Mouse (Mus musculus) stomach, embryonic 16.5 days (tissue): ENCODE results near the gene AI464131. TPM values are rescaled to one million over a fixed set of nuclear protein-coding genes. Genes with fewer than 3 reads are reported as not detected.
A peak's percentile ranks its signal among the peaks of the same experiment; 100 is the strongest.

ENCODE experiments used
- ATAC-seq: fragments of 200-750 bp; cut with Nextera tagmentation; 2 replicates; pipeline ENCODE4 v1.8.0; 2017; ENCODE audit warnings: moderate number of reproducible peaks, moderate TSS enrichment; ENCODE audit not compliant: insufficient read depth, low FRiP score
- H3K27ac ChIP-seq: fragments of 300-500 bp; sonication (generic); 2 replicates; pipeline ENCODE4 v1.5.1; 2014; ENCODE audit warnings: low read length
- H3K27me3 ChIP-seq: fragments of 300-500 bp; sonication (generic); 2 replicates; pipeline ENCODE4 v1.6.1; 2014; ENCODE audit warnings: low read length, control low read depth, mixed read lengths; ENCODE audit not compliant: control insufficient read depth, insufficient read depth
- H3K36me3 ChIP-seq: fragments of 300-500 bp; sonication (generic); 2 replicates; pipeline ENCODE4 v1.6.1; 2014; ENCODE audit warnings: low read length; ENCODE audit not compliant: control insufficient read depth, insufficient read depth
- H3K4me1 ChIP-seq: fragments of 300-500 bp; sonication (generic); 2 replicates; pipeline ENCODE4 v1.6.1; 2014; ENCODE audit warnings: low read length, control low read depth, mixed read lengths; ENCODE audit not compliant: control insufficient read depth, insufficient read depth
- H3K4me2 ChIP-seq: fragments of 300-500 bp; sonication (generic); 2 replicates; pipeline ENCODE4 v1.6.1; 2014; ENCODE audit warnings: low read depth, low read length, mixed read lengths
- H3K4me3 ChIP-seq: fragments of 300-500 bp; sonication (generic); replicated peaks from 2 replicates; pipeline ENCODE4 v1.5.1; 2014; ENCODE audit warnings: mild to moderate bottlenecking, low read length
- H3K9ac ChIP-seq: fragments of 300-500 bp; sonication (generic); 2 replicates; pipeline ENCODE4 v1.6.1; 2014; ENCODE audit warnings: low read length
- H3K9me3 ChIP-seq: fragments of 300-500 bp; sonication (generic); replicated peaks from 2 replicates; pipeline ENCODE4 v1.6.1; 2016; ENCODE audit warnings: low read length, control low read depth; ENCODE audit not compliant: control insufficient read depth
- WGBS: fragments of 180-500 bp; shearing (Covaris S2); extraction: QIAGEN DNeasy Blood & Tissue Kit; methylation state at CpG from one replicate; pipeline ENCODE4 v1.1.7; 2014; 5-methylcytosine and 5-hydroxymethylcytosine counted together
- polyA plus RNA-seq: library from polyadenylated mRNA; unstranded; fragments of >200 nt; fragmentation: Nextera tagmentation; extraction: Ambion mirVana; gene quantifications from 2 replicates; pipeline ENCODE4 v1.2.1, GENCODE M21; 2015

The AI464131 gene
- polyA plus RNA-seq, 1 experiment from 2014 or later, result 9.6 TPM

DNA sequence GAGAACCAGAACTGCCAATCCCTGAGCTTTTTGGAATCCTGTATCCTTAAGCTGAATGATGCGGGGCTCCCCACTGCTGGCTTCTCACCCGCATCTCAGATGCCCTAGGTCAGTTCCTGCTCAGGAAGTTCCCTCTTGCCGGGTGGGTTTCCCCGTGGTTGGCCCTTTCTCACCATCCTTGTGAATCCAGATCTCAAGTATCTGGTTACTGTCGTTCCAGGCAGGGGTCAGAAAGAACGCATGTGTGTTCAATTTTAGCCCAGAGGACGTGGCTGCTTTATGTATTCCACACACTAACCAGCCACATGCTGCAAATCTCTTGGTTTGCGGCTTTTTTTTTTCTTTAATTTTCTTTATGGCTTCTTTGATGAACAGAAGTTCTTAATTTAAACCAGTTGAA lies 10.8 kb upstream of the AI464131 start:
- Histone ChIP-seq H3K9ac (no peak overlapping the region), H3K4me2 (no peak overlapping the region), H3K36me3 (no peaks in the 10 kb centered on the region), H3K27ac (no peak overlapping the region), H3K4me1 (no peaks in the 10 kb centered on the region), H3K4me3 (no peak overlapping the region), H3K9me3 (no peaks in the 10 kb centered on the region), H3K27me3 (no peaks in the 10 kb centered on the region; the same call in 1 of the 2 replicates)
- no peak for ATAC-seq
- 22% methylated on average over 8 of the region's 8 CpGs for WGBS

DNA sequence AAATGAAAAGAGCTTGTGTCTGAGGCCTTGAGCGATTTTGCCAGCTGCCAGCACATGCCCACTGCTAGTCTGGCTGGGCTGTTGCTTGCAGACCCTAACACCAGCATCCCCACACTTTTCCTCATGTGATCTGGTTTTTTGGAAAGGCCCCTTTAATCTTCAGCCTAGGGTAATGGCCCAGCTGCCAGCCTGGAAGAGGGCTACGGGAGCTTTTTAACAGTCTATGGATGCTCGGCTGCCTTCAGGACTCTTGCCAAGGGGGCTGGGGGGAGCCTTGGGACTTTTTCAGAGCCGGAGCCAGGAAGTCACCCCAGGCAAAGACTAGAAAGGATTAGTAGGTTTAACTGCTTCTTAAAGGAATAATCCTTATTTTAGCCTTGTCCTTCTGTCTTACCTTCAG lies 10.4 kb upstream of the AI464131 start:
- Histone ChIP-seq H3K4me3 (no peak overlapping the region), H3K27ac (no peak overlapping the region), H3K4me1 (no peaks in the 10 kb centered on the region), H3K36me3 (no peaks in the 10 kb centered on the region), H3K9me3 (no peaks in the 10 kb centered on the region), H3K27me3 (no peaks in the 10 kb centered on the region; the same call in 1 of the 2 replicates), H3K9ac (no peak overlapping the region), H3K4me2 (no peak overlapping the region)
- WGBS, result 44% methylated on average over 4 of the region's 4 CpGs
- no peak for ATAC-seq

DNA sequence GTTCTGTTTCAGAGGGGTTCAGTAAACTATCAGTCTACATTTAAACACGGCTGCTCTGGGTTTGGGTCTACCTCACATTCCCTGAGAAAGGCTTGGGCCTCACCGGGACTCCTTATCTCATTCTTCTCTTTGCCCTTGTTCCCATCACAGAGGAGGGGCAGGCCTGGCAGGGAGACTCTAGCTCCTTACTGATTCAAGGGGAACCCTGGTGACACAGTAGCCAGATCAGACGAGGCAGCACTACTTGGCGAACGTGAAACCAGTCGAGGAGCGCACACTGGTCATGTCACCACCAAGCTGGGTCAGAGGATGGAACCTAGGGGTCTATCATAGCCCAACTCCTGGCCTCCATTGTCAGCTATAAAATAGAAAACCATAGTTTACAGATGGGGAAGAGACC lies 5.1 kb upstream of the AI464131 start:
- no peak overlapping the region for H3K9ac ChIP-seq
- no peak overlapping the region for H3K4me2 ChIP-seq
- H3K36me3 ChIP-seq, result no peaks in the 10 kb centered on the region
- H3K4me1 ChIP-seq, result peaks cover 8% of the 10 kb centered on the region; the same call in 1 of the 2 replicates
- no peaks in the 10 kb centered on the region for H3K9me3 ChIP-seq
- no peak overlapping the region for H3K4me3 ChIP-seq
- no peak overlapping the region for H3K27ac ChIP-seq
- no peak for ATAC-seq
- WGBS, result 54% methylated on average over 7 of the region's 7 CpGs
- no peaks in the 10 kb centered on the region; the same call in 1 of the 2 replicates for H3K27me3 ChIP-seq

DNA sequence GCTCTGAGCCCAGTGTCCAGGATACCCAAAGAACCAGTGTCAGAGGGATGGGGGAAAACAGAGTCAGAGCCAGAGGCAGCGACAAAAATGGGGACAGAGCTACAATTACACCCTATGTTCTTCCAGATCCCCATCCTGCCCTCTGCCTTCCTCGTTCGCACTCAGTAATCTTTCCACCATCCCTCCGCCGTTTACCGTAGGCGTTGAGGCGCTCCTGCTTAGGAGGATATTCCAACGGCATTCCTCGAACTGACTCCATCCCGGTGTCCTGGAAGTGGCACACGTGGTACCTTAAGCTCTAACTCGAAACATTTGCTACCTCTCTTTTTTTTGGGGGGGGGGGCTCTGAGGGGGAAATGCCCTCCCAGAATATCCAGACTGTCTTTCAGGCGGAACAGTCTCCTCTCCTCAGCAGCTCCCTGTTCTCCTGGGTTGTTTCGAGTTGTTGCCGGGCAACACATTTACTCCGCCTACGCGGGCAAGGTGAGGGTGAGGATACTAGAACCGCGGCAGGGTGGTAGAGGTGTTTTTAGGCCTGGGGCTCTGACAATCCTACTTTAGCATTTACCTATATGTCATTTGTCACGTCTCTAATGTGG lies 4.5 kb upstream of the AI464131 start:
- Histone ChIP-seq H3K4me2 (peak overlapping the region; percentile 95), H3K4me1 (peaks cover 8% of the 10 kb centered on the region; the same call in 1 of the 2 replicates), H3K9ac (peak overlapping the region; percentile 73), H3K27ac (no peak overlapping the region), H3K4me3 (peak overlapping the region; percentile 60), H3K9me3 (no peaks in the 10 kb centered on the region), H3K36me3 (no peaks in the 10 kb centered on the region), H3K27me3 (no peaks in the 10 kb centered on the region; the same call in 1 of the 2 replicates)
- 5% methylated on average over 22 of the region's 22 CpGs for WGBS
- ATAC-seq, result no peak

DNA sequence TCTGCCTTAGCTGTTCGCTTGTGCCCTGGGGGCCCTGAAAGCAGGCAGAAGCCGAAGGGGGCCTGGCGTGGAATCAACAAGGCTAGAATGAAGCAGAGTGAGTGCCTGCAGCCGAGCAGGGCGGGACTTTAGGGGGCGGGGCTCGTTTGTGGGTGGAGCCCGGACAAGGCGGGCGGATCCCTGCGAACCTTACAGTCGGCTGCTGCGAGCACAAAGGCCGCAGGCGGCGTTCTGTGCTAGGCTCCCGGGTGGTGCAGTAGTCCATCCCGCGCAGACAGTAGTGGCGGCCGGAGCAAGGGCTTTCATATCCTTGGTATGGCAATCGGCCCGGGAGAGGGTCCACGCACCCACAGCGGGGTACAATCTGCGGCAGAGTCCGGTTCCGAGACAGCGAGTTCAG lies 4.0 kb upstream of the AI464131 start:
- Histone ChIP-seq H3K4me2 (peak overlapping the region; percentile 95), H3K9me3 (no peaks in the 10 kb centered on the region), H3K9ac (peak overlapping the region; percentile 73), H3K27me3 (peaks cover 2% of the 10 kb centered on the region; the same call in 1 of the 2 replicates), H3K4me1 (peaks cover 12% of the 10 kb centered on the region; the same call in 1 of the 2 replicates), H3K4me3 (peak overlapping the region; percentile 60), H3K27ac (no peak overlapping the region), H3K36me3 (no peaks in the 10 kb centered on the region)
- 0% methylated on average over 29 of the region's 29 CpGs for WGBS
- ATAC-seq, result peak; percentile 71

DNA sequence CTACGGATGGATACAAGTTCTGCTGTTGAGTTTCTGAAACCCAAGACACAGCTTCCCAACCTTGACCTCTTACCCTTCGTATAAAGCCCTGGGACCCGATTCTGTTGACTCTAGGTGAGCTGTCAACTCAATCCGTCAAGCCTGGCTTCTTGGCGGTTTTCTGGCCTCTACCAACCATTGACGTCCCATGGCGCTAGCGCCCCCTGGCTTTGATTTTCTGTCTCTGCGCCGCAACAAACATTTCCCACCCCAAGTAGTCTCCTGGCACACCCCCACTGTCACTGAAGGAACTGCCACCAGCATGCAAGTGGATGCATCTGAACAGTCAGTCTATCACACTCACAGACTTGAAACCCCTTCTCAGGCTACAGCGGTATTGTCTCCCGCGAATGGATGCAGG lies 3.3 kb upstream of the AI464131 start:
- Histone ChIP-seq H3K4me2 (peak overlapping the region; percentile 95), H3K9me3 (no peaks in the 10 kb centered on the region), H3K36me3 (no peaks in the 10 kb centered on the region), H3K27ac (no peak overlapping the region), H3K4me1 (peaks cover 14% of the 10 kb centered on the region; the same call in 1 of the 2 replicates), H3K4me3 (peak overlapping the region; percentile 60; the same call in 1 of the 2 replicates), H3K27me3 (0 out of 2 replicates have a peak, but pooled peaks cover 8% of the 10 kb centered on the region), H3K9ac (no peak overlapping the region)
- no peak for ATAC-seq
- WGBS, result 13% methylated on average over 13 of the region's 13 CpGs

DNA sequence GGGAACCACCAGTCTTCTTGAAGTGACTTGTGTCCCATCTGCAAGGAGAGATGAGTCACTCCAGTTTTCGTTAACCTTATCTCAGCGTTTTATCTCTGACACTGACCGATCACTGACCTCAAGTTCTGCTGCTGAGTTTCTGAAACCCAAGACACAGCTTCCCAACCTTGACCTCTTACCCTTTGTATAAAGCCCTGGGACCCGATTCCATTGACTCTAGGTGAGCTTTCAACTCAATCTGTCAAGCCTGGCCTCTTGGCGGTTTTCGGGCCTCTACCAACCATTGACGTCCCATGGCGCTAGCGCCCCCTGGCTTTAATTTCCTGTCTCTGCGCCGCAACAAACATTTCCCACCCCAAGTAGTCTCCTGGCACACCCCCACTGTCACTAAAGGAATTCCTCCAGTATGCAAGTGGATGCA lies 2.3 kb upstream of the AI464131 start:
- H3K36me3 ChIP-seq, result no peaks in the 10 kb centered on the region
- peaks cover 14% of the 10 kb centered on the region; the same call in 1 of the 2 replicates for H3K4me1 ChIP-seq
- H3K27me3 ChIP-seq, result peaks cover 18% of the 10 kb centered on the region
- no peak overlapping the region for H3K4me3 ChIP-seq
- no peak for ATAC-seq
- no peaks in the 10 kb centered on the region for H3K9me3 ChIP-seq
- H3K27ac ChIP-seq, result no peak overlapping the region
- 59% methylated on average over 11 of the region's 11 CpGs for WGBS
- no peak overlapping the region for H3K4me2 ChIP-seq
- H3K9ac ChIP-seq, result no peak overlapping the region

DNA sequence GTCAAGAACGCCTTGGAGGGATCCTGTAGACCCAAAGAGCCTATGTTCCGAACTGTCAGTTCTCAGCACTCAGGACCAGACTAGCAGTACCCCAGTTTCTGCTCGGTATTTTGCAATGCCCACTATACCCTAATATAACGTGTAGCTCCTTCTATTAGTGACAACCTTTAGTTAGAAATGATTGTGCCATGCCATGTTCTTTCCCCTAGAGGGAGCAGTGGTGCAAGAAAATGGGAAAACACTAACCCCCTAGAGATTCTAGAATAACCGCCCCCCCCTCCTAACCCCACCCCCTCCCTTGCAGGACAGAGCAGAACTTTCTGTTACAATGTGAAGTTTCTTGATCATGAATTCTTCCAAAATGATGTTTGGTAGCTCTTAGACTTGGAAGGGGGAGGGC lies 1.4 kb upstream of the AI464131 start:
- H3K27me3 ChIP-seq, result peaks cover 26% of the 10 kb centered on the region
- no peaks in the 10 kb centered on the region for H3K36me3 ChIP-seq
- H3K27ac ChIP-seq, result no peak overlapping the region
- no peak overlapping the region for H3K4me3 ChIP-seq
- no peak overlapping the region for H3K4me2 ChIP-seq
- no peaks in the 10 kb centered on the region for H3K9me3 ChIP-seq
- no peak overlapping the region for H3K9ac ChIP-seq
- H3K4me1 ChIP-seq, result peaks cover 14% of the 10 kb centered on the region; the same call in 1 of the 2 replicates
- no peak for ATAC-seq
- 74% methylated on average over 5 of the region's 5 CpGs for WGBS

DNA sequence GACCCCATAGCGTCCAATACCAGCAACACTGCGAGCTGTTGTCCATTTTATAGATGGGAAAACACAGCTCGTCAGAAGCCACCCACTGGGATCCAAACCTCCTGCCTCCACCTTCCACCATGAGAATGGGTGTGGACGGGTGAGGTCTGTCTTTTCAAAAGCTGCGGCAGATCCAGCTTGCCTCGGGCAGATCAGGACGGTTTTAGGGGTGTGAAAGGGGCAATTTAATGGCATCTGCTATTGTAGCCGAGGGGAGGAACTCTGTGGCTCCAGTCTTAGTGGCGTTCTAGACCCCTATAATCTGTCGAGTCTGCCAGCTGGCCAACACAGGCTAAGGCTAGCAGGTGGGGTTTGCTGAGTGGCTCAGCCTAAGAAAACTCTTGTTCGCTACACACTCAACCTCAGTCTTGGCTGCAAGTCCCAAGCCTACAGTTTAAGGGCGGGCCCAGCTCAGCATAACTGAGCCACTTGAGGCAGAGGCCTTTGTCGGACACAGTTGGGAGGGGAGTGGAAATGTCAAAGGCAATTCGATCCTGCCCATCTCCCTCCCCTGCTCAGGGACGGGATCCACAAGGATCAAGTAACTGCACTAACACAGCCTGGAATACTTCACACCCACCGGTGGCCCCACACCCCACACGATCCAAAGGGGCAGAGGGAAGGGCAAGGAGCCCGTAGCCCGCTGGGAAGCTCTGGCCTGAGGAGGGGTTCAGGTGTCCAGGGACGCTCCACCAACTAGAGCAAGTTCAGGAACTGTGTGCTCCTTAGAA lies 520 bp downstream of the AI464131 start:
- peak overlapping the region; percentile 52 for H3K4me3 ChIP-seq
- H3K4me1 ChIP-seq, result peaks cover 32% of the 10 kb centered on the region
- peaks cover 45% of the 10 kb centered on the region for H3K27me3 ChIP-seq
- peak overlapping the region; percentile 78 for H3K4me2 ChIP-seq
- H3K36me3 ChIP-seq, result no peaks in the 10 kb centered on the region
- 15% methylated on average over 20 of the region's 20 CpGs for WGBS
- peak overlapping the region; percentile 66 for H3K9ac ChIP-seq
- H3K27ac ChIP-seq, result no peak overlapping the region
- ATAC-seq, result peak; percentile 30
- no peaks in the 10 kb centered on the region for H3K9me3 ChIP-seq
